Mouse (Mus musculus) granulocyte monocyte progenitor cell, adult 5-6 weeks (primary cell): ENCODE data around the gene Gm3448. TPM values are rescaled to one million over a fixed set of nuclear protein-coding genes. Genes with fewer than 3 reads are reported as not detected.
A peak's percentile ranks its signal among the peaks of the same experiment; 100 is the strongest.
"Not testable (repeated sequence)": the region's sequence is repeated elsewhere in the genome, so short reads cannot be mapped to it uniquely, and the experiment has no call there.

Experiments
- ATAC-seq: replicated peaks from 2 replicates; pipeline ENCODE4 v1.8.0; 2016; ENCODE audit warnings: mild to moderate bottlenecking, moderate TSS enrichment, inconsistent platforms; ENCODE audit not compliant: poor library complexity, severe bottlenecking
- total RNA-seq, 2 experiments: library from RNA; stranded (forward) in 1 of 2; stranded (reverse) in 1 of 2; fragments of 200-712, 200-1000 nt in 1 of 2; fragments of >200 nt in 1 of 2; fragmentation: Nextera tagmentation in 1 of 2; gene quantifications; 2 replicates each; pipeline ENCODE4 v1.2.3; 2014 to 2017

Gene Gm3448
- total RNA-seq, 2 experiments from 2014 or later, result 3.9 to 4.3 TPM

DNA sequence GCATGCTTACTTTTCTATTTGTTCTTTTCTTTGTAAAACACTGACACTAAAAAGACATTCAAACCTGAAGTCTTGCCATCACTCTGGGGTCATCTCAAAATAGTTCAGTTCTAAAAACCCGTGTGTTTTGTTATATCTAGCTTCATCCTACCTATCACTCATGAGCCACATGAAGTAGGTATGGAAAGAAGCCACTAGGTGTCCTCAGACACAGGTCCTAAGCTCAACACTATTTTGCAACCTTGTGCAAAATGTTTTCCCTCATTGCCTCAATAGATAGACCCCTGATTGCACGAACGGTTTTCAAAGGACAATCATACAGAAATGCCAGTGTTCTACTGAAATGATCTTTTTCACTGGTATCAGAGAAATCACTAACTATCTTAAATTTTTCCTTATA is 882 bp downstream of the Gm3448 start:
- ATAC-seq, result peak; percentile 73

GRCm38 (mm10) chr17:15031414-15031813 is 9.9 kb downstream of the Gm3448 start:
- not testable (repeated sequence) for ATAC-seq

GRCm38 (mm10) chr17:15025513-15025912 is 15.8 kb downstream of the Gm3448 start:
- not testable (repeated sequence) for ATAC-seq

- ATAC-seq, result peak; percentile 77
Observed at GRCm38 (mm10) chr17:15024502-15025193, 16.7 kb downstream of the Gm3448 start.

GRCm38 (mm10) chr17:15023878-15024492 is 17.4 kb downstream of the Gm3448 start:
- ATAC-seq, result peak; percentile 9

DNA sequence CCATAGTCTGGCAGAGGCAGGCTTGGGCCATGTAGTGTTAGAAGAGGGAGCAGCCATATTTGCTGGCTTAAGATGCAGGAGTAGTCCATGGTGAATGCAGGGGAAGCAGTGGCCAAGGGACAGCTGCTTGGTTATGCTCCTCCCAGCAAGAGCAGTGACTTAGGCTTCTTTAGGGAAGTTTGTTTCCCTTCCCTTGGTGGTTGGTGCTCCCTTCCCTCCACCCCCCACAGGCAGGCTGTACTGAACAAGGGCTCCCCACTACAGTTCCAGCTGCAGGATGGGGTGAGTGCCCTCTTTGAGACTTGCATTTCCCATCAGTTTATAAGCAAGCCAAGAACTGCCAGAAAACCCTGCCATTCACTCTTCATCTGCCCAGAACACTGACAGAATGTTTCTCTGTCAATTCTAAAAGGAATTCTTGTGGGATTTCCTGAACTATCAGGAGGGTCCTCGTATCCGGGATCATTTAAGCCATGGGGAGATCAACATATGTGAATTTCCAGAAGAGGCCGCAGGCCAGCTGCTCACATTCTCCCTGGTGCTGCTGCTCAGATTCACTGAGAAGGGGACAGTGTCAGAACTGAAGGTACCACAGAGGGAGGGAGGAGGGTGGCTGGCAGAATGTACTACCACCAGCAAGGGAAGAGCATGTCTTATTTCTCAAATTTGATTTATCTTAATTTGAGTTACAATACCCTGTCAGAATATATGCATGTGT is 19.7 kb downstream of the Gm3448 start:
- ATAC-seq, result peak; percentile 59

DNA sequence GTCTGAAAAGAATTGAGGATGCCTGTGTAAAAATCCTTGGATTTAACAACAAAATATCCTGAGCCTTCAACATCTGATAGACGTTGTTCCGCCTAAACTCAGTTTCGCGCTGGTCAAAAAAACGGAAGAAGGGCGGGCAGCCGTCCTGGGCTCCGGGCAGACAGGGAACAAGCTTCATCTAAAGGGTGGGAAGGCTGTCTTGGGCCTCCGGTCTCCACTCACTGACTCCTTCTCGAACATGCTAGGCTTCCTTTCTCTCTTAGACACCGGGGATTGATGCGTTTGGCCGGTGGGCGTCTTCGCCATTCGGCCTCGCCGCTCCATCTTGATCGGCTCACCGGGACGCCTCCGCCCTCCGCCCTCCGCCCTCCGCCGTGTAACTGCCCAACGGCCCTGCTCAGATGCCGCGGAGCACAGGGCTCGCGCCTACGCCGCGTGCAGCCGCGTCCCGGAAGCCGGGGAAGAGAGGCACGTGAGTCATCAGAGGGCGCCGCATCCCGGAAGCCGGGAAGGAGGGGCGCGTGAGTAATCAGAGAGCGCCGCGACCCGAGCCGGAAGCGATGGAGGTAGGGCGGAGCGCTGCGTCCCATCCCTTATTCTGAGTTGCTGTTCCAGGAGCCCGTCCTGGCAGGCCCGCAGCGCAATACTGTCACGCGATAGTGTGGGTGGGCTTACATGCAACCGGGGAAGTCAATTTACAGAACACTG is 31.5 kb downstream of the Gm3448 start, which contains the start of gene Gm3435:
Gene Gm3435 (plus strand): TSS at position 471 of the 708 bp plus-strand sequence.
- peak; percentile 93 for ATAC-seq

- peak; percentile 74 for ATAC-seq
Observed at GRCm38 (mm10) chr17:15009088-15009487, 32.2 kb downstream of the Gm3448 start.

- ATAC-seq, result not testable (repeated sequence)
Observed at GRCm38 (mm10) chr17:15000047-15000446, 41.3 kb downstream of the Gm3448 start.

DNA sequence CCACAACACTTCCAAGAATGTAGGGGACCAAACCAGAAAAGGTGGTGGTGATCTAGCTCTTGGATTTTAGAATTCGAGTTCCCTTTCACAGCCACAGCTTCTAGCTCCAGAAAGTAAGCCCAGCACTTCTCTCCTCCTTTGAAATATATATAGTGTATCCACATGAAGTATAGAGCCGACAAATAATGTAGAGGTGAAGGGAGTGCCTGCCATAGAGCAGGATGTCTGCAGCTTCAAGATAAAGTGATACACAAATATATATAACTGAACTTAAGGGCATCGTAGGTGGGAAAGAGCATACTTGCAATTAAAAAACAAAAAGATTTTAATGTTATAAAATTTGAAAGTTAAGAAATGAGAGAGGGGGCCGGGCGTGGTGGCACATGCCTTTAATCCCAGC is 47.2 kb downstream of the Gm3448 start:
- not testable (repeated sequence) for ATAC-seq

GRCm38 (mm10) chr17:14993139-14993832 is 48.1 kb downstream of the Gm3448 start:
- ATAC-seq, result peak; percentile 77

- ATAC-seq, result peak; percentile 4; the same call in 1 of the 2 replicates
Observed at GRCm38 (mm10) chr17:14992522-14993138, 48.7 kb downstream of the Gm3448 start.

GRCm38 (mm10) chr17:14990116-14990702 is 51.1 kb downstream of the Gm3448 start:
- ATAC-seq, result peak; percentile 54

DNA sequence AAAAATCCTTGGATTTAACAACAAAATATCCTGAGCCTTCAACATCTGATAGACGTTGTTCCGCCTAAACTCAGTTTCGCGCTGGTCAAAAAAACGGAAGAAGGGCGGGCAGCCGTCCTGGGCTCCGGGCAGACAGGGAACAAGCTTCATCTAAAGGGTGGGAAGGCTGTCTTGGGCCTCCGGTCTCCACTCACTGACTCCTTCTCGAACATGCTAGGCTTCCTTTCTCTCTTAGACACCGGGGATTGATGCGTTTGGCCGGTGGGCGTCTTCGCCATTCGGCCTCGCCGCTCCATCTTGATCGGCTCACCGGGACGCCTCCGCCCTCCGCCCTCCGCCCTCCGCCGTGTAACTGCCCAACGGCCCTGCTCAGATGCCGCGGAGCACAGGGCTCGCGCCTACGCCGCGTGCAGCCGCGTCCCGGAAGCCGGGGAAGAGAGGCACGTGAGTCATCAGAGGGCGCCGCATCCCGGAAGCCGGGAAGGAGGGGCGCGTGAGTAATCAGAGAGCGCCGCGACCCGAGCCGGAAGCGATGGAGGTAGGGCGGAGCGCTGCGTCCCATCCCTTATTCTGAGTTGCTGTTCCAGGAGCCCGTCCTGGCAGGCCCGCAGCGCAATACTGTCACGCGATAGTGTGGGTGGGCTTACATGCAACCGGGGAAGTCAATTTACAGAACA is 62.8 kb downstream of the Gm3448 start, which contains the start of the genes 9030025P20Rik and Gm3417:
Gene 9030025P20Rik (plus strand): TSS at position 107 of the 677 bp plus-strand sequence.
Gene Gm3417 (minus strand): TSS at position 429 of the 677 bp plus-strand sequence.
- ATAC-seq, result peak; percentile 94

DNA sequence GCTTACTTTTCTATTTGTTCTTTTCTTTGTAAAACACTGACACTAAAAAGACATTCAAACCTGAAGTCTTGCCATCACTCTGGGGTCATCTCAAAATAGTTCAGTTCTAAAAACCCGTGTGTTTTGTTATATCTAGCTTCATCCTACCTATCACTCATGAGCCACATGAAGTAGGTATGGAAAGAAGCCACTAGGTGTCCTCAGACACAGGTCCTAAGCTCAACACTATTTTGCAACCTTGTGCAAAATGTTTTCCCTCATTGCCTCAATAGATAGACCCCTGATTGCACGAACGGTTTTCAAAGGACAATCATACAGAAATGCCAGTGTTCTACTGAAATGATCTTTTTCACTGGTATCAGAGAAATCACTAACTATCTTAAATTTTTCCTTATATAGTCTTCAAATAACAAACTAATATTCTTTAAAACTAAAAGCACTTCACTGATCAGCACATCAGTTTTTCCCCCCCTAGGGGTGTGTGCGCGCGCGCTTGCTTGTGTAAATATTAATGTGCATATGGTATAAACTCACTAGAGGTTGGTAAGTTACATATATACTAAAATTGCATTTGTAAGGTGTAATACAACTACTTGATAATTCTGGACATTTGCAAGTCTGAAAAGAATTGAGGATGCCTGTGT is 63.5 kb downstream of the Gm3448 start:
- ATAC-seq, result peak; percentile 73

DNA sequence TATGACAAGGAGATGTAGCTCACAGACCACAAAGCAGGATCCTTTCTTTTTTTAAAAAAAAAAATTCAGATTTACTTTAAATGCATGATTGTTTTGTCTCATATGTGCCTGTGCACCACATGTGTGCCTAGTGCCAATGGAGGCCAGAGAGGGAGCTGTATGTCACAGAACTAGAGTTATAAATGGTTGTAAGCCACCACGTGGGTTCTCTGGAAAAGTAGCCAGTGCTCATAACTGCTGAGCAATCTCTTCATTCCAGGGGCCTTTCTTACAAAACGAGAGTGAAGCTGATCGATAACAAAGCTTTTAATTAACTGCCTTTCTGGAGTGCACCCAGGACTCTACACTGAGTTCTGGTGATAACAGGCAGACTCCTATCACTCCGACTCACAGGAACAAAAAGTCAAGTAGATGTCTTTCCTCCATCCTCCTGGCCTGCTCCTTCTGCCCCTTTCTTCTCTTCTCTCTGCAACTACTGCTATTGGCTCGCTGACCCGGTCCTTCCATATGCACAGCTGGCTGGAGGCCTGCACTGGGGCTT is 72.9 kb downstream of the Gm3448 start:
- not testable (repeated sequence) for ATAC-seq

DNA sequence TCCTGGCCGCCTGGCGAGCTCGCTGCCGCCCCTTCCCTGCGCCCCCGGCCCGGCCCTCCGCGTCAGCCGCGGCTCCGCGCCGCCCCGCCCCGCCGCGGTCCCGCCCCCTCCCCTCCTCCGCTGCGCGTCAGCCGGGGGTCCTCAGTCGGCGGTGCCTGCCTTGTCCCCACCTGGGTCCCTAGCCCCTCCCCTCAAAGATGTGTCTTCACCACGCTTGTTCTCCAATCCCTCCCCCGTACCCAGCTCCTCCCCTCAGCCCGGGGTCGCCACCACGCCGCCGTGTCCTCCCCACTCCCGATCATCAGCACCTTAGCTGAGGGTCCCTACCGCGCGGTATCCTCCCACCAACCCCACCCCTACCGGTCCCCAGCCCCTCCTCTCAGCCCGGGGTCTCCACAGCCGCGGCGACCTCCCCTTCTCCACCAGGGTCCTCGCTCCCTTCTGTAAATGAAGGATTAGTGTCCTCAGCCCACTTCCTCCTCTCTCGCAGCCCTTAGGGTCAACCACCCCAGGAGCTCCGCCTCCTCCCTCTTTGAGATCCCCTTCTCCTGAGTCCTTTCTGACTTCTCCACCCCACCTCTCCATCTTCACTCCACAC is 79.7 kb downstream of the Gm3448 start:
- peak; percentile 85 for ATAC-seq
